Mouse (Mus musculus) brain, embryonic 14.5 days (tissue): ENCODE measurements around the gene Catsperb.

Source experiments
- CTCF ChIP-seq: fragments of 200-500 bp; IDR thresholded peaks from 2 replicates; pipeline ENCODE4 v1.5.1; 2012; ENCODE audit warnings: inconsistent platforms, mild to moderate bottlenecking, moderate library complexity, borderline replicate concordance; ENCODE audit not compliant: insufficient read depth, insufficient read length; ENCODE audit errors: extremely low read depth
- POLR2A ChIP-seq: fragments of 200-500 bp; IDR thresholded peaks from 2 replicates; pipeline ENCODE4 v1.6.1; 2012; ENCODE audit warnings: mild to moderate bottlenecking, inconsistent platforms, borderline replicate concordance; ENCODE audit not compliant: poor library complexity, insufficient read depth, insufficient read length, severe bottlenecking; ENCODE audit errors: extremely low read depth

DNA sequence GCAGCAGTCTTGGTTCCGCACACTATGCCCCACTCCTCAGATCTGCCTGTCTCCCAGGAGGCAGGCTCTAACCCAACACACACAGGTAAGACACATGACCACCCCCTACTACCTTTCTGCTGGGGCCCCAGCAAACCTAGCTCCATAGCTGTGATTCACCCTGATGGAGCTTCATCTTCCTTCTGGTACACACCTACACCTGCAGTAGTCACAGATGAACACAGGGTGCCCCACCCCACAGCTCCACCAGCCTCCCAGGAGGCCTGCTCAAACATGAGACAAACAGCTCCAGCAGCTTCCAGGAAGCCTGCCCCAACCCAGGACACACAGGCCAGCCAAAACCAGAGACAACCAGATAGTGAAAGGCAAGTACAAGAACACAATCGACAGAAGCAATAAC is 263.0 kb downstream of the Catsperb start:
- TF ChIP-seq CTCF, result no peak
- TF ChIP-seq POLR2A, result no peak
